Mouse (Mus musculus) thymus, adult 2 months (tissue): ENCODE measurements at regions not wholly inside any gene's neighbourhood (a gene's known extent, or its start where the extent isn't known, plus 50 kb on each side); places are given as distances from the start of the nearest gene placed in this dataset.

Source experiments
- CTCF ChIP-seq: fragments of 200-500 bp; IDR thresholded peaks from 2 replicates; pipeline ENCODE4 v1.5.1; 2012; ENCODE audit warnings: mild to moderate bottlenecking, control low read depth, low read length, moderate library complexity, borderline replicate concordance; ENCODE audit not compliant: control insufficient read depth, poor library complexity, insufficient read depth; ENCODE audit errors: extremely low read depth
- POLR2A ChIP-seq: fragments of 200-500 bp; IDR thresholded peaks from 2 replicates; pipeline ENCODE4 v1.6.1; 2012; ENCODE audit warnings: mild to moderate bottlenecking, low read length, control low read depth, moderate library complexity; ENCODE audit not compliant: control insufficient read depth, poor library complexity, insufficient read depth; ENCODE audit errors: extremely low read depth

- TF ChIP-seq CTCF (no peak), POLR2A (no peak)
Measured at GRCm38 (mm10) chr7:68907867-68908266, 158.8 kb upstream of the Arrdc4 start.
